Mouse (Mus musculus): ENCODE measurements around the gene Clstn1.
A peak's percentile ranks its signal among the peaks of the same experiment; 100 is the strongest.
"Not testable (repeated sequence)": the region's sequence is repeated elsewhere in the genome, so short reads cannot be mapped to it uniquely, and the experiment has no call there.

Gene Clstn1

DNA sequence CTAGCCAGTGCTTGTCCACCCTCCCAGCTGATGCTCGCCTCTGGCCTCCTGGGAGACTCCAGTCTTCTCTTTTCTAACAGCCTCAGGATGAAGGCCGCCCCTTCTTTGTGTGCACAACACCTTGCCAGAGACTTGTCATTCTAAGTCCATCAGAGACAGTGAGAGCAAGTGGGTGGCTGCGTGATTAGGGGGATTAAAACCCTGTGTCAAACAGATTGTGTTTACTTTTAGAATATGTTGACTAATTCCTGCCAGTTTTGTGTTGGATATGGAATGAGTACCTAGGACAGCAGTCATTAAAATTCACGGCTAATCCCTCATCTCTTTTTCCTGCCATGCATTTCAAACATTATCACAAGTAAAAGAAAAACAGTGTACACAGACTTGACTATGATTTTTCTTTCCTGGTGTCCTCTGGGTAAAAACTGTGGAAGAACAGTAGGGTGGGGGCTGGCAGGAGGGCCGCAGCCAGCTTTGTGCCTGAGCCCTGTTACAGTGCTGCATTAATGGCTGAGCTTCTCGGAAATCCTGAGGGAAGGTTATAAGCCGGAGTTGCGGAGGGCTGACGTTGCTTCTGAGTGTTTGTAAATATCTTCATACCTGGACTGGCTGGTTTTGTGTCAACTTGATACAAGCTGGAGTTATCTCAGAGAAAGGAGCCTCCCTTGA is 8.8 kb downstream of the Clstn1 start:
- no peak for DNase-seq (ENCODE audit: inconsistent age in 2 of 2, low spot score in 1 of 2)

- DNase-seq (ENCODE audit: inconsistent age in 2 of 2, low spot score in 1 of 2) = peak in 1 of 2 experiments; percentile 54
Observed at GRCm38 (mm10) chr4:149597641-149598208, 11.5 kb downstream of the Clstn1 start.

GRCm38 (mm10) chr4:149599549-149599948 is 13.3 kb downstream of the Clstn1 start:
- DNase-seq (ENCODE audit: inconsistent age in 2 of 2, low spot score in 1 of 2) = no peak

DNA sequence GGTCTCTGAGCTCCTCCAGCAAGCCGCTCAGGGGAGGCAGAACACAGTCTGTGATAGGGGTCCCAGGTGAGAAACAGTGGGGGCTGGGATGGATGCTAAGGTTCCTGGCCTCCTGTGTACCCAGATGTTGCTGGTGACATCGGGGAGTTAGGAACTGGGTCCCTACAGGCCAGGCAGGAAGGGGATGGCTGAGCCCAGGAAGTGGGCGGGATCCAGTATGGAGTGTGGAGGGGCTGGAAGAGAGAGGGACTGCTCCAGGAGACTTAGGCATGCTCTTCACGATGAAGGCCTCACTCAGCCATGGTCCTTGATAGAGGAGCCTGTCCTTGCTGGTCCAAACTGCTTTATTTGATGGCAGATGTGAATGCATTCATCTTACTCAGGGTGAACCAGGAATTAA is 13.9 kb downstream of the Clstn1 start:
- no peak for DNase-seq (ENCODE audit: inconsistent age in 2 of 2, low spot score in 1 of 2)

DNA sequence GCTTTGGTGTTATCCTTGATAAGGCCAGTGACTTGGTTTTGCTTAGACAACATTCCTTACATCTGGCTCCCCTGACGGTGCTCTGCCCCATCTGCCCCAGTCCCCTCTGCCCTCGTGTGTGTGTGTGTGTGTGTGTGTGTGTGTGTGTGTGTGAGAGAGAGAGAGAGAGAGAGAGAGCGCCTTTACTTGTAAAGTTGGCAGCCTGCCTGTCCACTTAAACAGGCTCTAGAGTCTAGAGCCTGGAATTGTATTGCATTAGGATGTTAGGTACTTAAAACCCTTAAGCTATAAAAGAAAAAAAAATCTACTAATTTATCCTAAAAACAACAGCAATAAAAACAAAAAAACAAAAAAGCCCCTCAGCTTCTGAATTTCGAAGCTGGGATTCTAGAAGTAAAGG is 15.2 kb downstream of the Clstn1 start:
- DNase-seq (ENCODE audit: inconsistent age in 2 of 2, low spot score in 1 of 2) = no peak

- DNase-seq (ENCODE audit: inconsistent age in 2 of 2, low spot score in 1 of 2) = no peak
Observed at GRCm38 (mm10) chr4:149602236-149602635, 16.0 kb downstream of the Clstn1 start.

GRCm38 (mm10) chr4:149603860-149604259 is 17.6 kb downstream of the Clstn1 start:
- no peak for DNase-seq (ENCODE audit: inconsistent age in 2 of 2, low spot score in 1 of 2)

DNA sequence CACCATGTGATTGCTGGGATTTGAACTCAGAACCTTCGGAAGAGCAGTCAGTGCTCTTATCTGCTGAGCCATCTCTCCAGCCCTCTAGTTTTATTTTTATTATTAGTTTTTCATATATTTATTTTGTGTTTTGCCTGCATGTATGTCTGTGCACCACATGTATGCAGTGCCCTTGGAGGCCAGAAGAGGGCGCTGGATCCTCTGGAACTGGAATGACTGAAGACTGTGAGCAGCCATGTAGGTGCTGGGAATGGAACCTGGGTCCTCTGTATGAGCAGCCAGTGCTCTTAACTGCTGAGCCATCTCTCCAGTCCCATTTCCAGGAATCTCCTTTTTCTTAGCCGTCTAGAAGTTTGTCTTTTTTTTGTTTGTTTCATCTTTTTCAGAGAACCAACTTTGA is 18.2 kb downstream of the Clstn1 start:
- DNase-seq (ENCODE audit: inconsistent age in 2 of 2, low spot score in 1 of 2) = no peak

- DNase-seq (ENCODE audit: inconsistent age in 2 of 2, low spot score in 1 of 2) = no peak
Observed at GRCm38 (mm10) chr4:149606056-149606455, 19.8 kb downstream of the Clstn1 start.

GRCm38 (mm10) chr4:149606766-149607358 is 20.6 kb downstream of the Clstn1 start:
- DNase-seq (ENCODE audit: inconsistent age in 2 of 2, low spot score in 1 of 2) = no peak

GRCm38 (mm10) chr4:149607591-149608308 is 21.5 kb downstream of the Clstn1 start:
- DNase-seq (ENCODE audit: inconsistent age in 2 of 2, low spot score in 1 of 2) = no peak

GRCm38 (mm10) chr4:149608309-149608638 is 22.0 kb downstream of the Clstn1 start:
- no peak for DNase-seq (ENCODE audit: inconsistent age in 2 of 2, low spot score in 1 of 2)

GRCm38 (mm10) chr4:149609256-149610025 is 23.2 kb downstream of the Clstn1 start:
- peak; percentile 52 to 59 for DNase-seq (ENCODE audit: inconsistent age in 2 of 2, low spot score in 1 of 2)

GRCm38 (mm10) chr4:149611376-149612044 is 25.2 kb downstream of the Clstn1 start:
- peak; percentile 30 to 74 for DNase-seq (ENCODE audit: inconsistent age in 2 of 2, low spot score in 1 of 2)

- not testable (repeated sequence) for DNase-seq (ENCODE audit: inconsistent age in 2 of 2, low spot score in 1 of 2)
Observed at GRCm38 (mm10) chr4:149613497-149613896, 27.2 kb downstream of the Clstn1 start.

DNA sequence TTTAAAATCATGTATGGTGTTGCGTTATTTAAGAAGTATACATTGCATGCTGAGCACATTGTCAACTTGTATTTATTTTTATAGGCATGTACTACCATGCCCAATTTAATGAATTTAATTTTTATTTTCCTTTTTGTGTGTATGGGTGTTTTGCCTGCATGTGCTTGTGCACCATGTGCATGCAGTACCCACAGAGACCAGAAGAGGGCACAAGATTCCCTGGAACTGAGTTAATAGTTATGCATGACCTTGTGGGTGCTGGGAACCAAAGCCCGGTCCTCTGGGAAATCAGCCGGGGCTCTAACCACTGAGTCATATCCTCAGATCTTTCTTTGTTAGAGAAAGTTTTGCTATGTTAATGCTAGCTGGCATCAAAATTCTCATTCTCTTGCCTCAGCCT is 28.6 kb downstream of the Clstn1 start:
- no peak for DNase-seq (ENCODE audit: inconsistent age in 2 of 2, low spot score in 1 of 2)

GRCm38 (mm10) chr4:149616999-149617398 is 30.7 kb downstream of the Clstn1 start:
- DNase-seq (ENCODE audit: inconsistent age in 2 of 2, low spot score in 1 of 2) = not testable (repeated sequence)

- no peak for DNase-seq (ENCODE audit: inconsistent age in 2 of 2, low spot score in 1 of 2)
Observed at GRCm38 (mm10) chr4:149619988-149620387, 33.7 kb downstream of the Clstn1 start.

- no peak for DNase-seq (ENCODE audit: inconsistent age in 2 of 2, low spot score in 1 of 2)
Observed at GRCm38 (mm10) chr4:149621286-149621685, 35.0 kb downstream of the Clstn1 start.

DNA sequence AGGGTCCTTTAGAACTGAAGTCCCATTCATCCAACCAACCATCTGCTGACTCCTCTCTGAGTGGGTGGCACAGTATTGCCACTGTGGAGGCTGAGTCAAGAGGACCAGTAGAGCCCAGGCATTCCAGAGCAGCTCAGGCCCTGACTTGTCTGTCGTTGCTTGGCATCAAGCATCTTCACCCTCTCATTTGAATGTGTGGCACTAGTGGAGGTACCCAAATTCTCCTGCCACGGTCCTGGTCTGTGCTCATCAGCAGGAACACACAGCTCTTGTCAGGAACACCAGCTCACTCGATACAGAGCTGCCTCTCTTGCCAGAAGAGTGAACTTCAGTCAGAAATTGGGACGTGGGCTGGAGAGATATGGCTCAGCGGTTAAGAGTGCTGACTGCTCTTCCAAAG is 37.4 kb downstream of the Clstn1 start:
- no peak for DNase-seq (ENCODE audit: inconsistent age in 2 of 2, low spot score in 1 of 2)

DNA sequence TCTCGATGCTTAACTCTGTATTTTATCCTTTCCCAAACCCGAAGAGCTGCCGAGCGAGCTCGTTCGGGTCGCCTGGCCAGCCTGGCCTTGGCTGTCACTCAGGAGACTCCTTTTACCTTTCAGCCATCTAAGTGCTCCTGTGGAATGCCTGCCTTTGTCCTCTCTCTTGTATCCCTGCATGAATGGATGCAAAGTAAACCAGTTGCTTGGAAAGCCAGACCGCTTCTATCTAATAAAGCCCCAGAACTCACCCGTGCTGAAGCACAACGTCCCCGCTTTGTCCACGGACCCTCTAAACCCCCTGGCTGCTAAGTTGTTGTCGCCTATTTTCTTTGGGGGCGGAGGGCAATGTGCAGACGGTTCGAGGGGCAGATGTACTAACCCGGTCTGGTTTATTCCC is 40.5 kb downstream of the Clstn1 start:
- DNase-seq (ENCODE audit: inconsistent age in 2 of 2, low spot score in 1 of 2) = no peak

Measured in adrenal gland, adult (tissue).